Mouse (Mus musculus) heart, adult 18-20 months (tissue): ENCODE data around the gene Rab4b. TPM values are rescaled to one million over a fixed set of nuclear protein-coding genes. Genes with fewer than 3 reads are reported as not detected.

Source experiments
- DNase-seq, 2 experiments: peaks; one replicate each; pipeline ENCODE4 v3.0.0; 2021 to 2022; ENCODE audit warnings: mixed read lengths in 1 of 2
- long read RNA-seq, 2 experiments: library from polyadenylated mRNA; stranded (forward); transcript quantifications; one replicate each; pipeline ENCODE4 v2.0.0; 2021
- total RNA-seq, 2 experiments: library from RNA; stranded (reverse); gene quantifications; 2 replicates each; pipeline ENCODE4 v1.2.3; 2021

The Rab4b gene
- 10 to 100 TPM; 10.5 to 11.6 TPM for total RNA-seq
- long read RNA-seq, experiment 1, transcript Rab4b-201 (8 exons, 1,192 nt): major isoform, 7 of 7 reads
- long read RNA-seq, experiment 1, partial matches to known transcripts: 0 of 7 reads
- long read RNA-seq, experiment 1, other reads (novel, unspliced or antisense): 0 of 7 reads
- long read RNA-seq, experiment 2, transcript Rab4b-201 (8 exons, 1,192 nt): major isoform, 5 of 5 reads
- long read RNA-seq, experiment 2, partial matches to known transcripts: 0 of 5 reads
- long read RNA-seq, experiment 2, other reads (novel, unspliced or antisense): 0 of 5 reads

GRCm38 (mm10) chr7:27178324-27179216 lies at the start of gene Rab4b:
Gene Rab4b, minus strand, starts transcription at chr7:27178896.
- peak; percentile 99 to 100 for DNase-seq

- DNase-seq: peak; percentile 95 to 96
Measured at GRCm38 (mm10) chr7:27228281-27228821, 49.7 kb upstream of the Rab4b start, which contains the start of gene Itpkc. Gene Itpkc, minus strand, starts transcription at chr7:27228661.

DNA sequence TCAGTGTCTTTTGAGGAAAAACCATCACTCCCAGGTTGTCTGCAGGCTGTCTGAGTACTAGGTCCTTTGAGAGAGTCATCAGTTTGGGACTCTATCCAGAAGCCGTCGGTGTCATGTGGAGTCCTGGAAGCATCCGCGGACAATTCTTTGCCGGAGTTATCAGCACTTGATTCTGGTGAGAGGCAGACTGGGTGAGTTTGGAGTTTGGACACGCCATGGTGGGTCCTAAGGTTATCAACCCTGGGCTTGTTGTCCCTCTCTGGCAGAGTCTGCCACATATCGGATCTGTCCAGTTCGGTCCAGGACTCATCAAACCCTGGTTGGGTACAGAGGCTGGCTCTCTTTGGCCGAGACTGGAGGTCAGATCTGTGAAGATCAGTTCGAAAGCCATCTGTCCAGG lies 49.0 kb upstream of the Rab4b start:
- no peak for DNase-seq

DNA sequence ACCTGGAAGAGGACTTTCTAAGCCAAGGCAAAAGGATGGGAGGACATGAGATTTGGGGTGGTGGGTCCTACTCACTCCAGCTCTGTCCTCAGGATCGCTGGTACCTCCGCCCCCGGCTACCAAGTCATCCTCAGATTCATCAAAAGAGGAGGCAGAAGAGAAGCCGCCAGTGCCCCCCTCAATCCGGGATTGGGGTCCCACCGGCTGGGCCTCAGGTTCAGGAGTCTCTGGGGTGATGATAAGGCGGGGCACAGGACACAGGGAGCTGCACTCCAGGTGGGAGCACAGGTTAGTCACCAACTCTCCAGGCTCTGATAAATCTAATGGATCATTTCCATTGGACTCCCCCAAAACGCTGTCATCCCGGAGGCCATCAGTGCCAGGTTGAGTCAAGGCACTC lies 48.6 kb upstream of the Rab4b start:
- no peak for DNase-seq

DNA sequence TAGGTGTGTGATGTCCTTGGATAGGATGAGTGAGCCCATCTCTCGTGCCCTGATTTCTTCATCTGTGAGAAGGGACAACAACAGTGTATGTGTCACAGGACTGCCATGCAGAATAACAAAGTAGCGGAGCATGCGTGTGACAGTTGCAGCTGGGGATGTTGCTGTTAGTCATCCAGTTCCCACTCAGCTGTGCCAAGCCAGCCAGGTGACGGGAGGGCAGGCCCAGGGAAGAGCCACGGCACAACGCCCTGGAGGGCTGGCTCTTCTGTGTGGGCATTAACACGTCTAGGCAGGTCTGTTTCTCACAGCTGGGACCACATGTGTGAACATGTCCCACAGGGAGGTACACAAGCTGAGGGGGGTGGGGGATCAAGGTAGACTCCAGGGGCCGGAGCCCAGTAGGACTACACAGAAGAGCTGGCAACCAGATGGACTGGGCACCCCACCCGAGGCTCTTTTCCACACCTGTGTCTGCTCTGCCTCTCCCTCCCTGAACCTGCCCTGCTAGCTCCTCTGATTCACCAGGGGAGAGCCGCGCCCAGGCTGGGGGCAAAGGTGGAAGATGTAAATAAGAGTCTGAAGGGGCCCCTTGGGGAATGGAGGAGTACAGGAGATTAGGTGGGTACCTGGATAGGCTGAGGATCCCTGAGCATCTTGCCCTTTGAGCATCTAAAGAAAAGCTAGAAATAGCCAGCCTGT lies 46.3 kb upstream of the Rab4b start:
- peak; percentile 41 to 57 for DNase-seq

DNA sequence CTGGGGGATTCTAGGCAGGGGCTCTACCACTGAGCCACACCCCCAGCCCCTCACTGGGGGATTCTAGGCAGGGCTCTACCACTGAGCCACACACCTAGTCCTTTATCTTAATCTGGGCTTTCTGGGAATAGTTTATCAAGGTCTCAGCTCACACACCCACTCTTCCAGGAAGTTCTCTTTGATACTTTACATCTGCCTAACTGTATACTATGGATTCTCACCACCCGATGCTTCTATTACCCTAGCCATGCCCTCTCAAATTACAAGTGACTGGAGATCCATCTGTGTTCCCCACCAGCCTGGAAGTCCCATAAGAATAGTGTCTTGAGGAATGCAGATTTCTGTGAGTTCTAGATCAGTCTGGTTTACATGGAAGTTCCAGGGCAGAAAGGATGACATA lies 43.8 kb upstream of the Rab4b start:
- no peak for DNase-seq

- DNase-seq: no peak
Measured at GRCm38 (mm10) chr7:27221939-27222338, 43.2 kb upstream of the Rab4b start.

DNA sequence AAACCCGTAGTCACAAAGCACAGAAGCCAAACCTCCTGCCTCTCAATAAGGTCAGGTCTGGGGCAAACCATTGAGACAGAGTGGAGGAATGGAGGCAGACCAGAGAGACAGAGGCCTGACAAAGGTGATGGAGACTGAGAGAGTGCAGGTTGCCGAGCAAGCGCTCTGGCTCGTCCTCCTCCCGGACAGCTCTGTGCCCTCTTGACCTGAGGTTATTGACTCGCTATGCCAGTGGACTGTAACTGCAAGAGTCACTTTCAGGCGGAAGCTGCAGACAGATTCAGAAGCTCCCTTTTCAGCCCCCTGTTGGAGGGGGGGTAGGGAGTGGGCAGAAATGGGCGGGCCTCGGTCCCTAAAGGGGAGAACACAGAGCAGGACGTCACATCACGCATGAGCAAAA lies 41.2 kb upstream of the Rab4b start:
- DNase-seq: no peak

- DNase-seq: no peak
Measured at GRCm38 (mm10) chr7:27218586-27218985, 39.9 kb upstream of the Rab4b start.

DNA sequence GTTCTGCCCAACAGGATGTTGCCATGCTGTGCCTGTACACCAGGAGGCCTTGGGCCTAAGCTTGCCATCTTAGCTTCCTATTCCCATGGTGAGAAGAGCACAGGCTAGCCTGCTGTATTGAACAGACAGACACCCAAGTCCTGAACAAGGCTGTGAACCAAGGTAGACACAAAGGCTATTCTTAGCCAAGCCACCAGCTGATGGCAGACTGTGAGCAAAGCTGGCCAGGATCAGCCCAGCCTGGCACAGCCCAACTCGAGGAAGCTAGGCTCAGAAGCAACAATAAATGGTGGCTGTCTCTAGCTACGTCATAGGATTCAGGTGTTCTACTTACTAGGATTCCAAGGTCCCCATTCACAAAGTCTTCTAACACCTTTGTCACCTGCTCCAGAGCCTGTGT lies 33.9 kb upstream of the Rab4b start:
- no peak for DNase-seq

DNA sequence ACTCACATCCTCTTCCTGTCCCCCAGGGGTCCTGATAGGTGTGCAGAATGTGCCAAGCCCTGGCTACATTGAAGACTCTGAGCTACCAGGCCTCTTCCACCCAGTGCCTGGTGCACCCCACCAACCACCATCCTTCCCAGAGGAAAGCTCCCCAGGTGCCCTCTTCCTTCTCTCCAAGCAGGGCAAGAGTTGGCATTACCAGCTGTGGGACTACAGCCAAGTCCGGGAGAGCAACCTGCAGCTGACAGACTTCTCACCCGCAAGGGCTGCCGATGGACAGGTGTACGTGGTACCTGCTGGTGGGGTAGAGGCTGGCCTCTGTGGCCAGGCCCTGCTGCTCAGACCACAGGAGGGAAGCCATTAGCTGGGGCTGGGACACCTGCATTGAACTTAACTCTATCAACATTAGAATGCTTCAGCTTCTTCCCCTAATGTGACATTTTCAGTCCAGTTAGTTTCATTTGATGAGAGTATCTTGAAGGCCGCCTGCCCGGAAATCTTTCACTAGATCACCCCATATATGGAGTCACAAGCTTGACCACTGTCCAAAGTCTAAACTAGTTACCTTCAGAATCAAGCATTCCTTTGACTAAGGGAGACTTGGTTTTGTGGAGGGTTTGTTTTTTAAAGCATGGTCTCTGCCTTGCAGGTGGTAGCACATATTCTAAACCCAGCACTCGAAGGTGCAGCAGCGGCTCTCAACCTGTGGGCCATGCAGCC lies 25.2 kb upstream of the Rab4b start:
- DNase-seq: no peak

- no peak for DNase-seq
Measured at GRCm38 (mm10) chr7:27198779-27199178, 20.1 kb upstream of the Rab4b start.

GRCm38 (mm10) chr7:27198355-27198754 lies 19.7 kb upstream of the Rab4b start:
- no peak for DNase-seq

DNA sequence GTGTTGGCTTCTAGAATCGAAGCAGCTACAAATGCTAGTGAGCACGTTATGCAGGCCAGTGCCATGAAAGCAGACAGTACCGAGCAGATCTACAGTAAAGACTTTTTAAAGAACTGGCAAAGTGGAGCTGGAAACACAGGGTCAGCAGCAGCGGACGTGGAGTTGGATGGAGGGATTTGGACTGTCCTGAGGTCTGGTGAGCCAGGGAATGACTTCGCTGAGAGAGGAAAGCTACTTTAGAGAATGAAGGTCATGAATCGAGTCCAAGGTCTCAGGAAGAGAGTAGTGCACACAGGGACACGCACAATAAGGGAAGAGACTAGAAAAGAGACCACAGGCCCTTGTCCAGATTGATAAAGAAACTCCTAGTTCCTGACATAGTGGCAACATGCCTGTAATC lies 18.9 kb upstream of the Rab4b start:
- peak in 1 of 2 experiments; percentile 33 for DNase-seq

DNA sequence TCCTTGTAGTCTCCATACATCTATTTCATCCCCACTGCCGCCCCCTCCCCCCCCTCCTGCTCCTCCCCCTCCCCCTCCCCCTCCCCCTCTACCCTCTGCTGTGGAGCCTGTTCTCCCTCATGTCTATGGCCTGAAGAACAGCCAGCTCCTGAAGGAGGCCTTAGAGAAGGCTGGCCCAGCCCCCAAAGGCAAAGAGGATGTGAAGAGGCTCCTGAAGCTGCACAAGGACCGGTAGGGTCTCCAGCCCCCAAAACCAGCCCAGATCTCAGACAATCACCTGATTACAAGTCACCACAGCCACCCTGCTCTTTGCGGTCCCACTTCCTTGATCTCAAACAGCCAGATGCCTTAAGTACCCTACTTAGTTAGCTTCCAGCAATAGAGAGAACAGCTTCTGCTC lies 18.4 kb upstream of the Rab4b start:
- peak in 1 of 2 experiments; percentile 23 for DNase-seq

DNA sequence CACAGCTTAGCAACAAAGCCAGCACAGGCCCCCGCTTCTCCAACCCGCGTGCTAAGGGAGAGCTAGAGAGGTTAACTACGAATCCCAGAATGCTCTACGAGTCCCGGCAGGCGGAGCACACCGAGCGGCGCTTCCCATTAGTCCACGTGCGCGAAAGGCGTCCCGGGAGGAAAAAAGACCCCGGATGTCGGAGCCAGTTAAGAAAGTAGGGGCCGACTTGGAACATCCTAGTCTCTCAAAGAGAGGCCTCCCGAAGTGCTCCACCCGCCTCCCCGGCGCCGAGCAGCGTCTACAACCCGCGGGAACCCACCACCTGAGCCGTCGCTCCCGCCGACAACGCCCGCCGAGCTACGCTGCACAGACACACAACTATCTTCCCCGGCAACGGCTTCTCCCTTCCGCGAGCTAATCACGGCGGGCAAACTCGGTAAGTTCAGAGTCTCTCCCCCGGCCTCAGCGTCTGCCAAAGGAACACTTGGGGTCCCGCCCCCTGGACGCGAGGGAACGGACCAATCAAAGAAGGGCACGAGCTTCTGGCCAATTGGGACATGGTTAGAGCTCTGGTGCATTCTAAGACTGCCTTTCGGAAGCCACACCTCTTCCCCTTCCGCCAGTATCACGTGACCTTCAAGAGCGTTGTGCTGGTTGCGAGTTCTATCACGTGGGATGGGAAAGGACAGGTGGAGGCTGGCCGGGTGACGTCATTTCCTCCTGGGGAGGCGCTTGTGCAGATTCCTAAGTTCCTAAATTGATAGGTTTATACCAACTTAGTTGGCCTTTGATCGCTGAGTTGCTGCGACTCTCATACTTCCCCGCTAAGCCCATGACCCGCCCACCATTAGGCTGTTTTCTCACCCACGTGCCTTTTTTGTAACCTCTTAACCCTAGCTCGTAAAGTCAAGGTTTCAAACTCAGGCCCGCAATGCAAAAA lies 17.2 kb upstream of the Rab4b start, which contains the start of the genes BC024978 and Snrpa:
BC024978 (plus strand) TSS at position 101 of the 931 bp plus-strand sequence.
Snrpa (minus strand) TSS at position 591 of the 931 bp plus-strand sequence.
- peak; percentile 97 to 100 for DNase-seq

- DNase-seq: no peak
Measured at GRCm38 (mm10) chr7:27193731-27194130, 15.0 kb upstream of the Rab4b start.

- no peak for DNase-seq
Measured at GRCm38 (mm10) chr7:27192434-27192833, 13.7 kb upstream of the Rab4b start.

GRCm38 (mm10) chr7:27189271-27189931 lies 10.7 kb upstream of the Rab4b start:
- DNase-seq: no peak

DNA sequence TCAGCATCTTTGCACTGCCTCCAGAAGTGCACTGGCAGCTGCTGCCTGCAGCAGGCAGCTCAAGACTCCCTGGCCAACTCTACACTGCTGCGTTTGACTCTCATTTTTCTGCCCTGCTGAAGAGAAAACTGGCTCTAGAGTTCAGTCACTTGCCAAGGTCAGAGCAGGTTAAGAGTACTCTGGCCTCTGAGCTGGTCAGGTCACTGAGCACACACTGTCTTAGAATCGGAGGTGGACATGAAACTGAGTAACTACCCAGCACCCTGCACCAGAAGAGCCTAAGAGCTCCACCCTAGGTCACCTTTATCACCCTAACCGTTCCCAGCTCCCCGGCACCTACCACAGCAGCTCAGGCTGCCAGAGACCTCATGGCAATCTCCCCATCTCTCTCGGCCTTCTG lies 7.3 kb upstream of the Rab4b start:
- no peak for DNase-seq
